Mouse (Mus musculus) MEL (cell line): ENCODE measurements around the gene Coil. TPM values are rescaled to one million over a fixed set of nuclear protein-coding genes. Genes with fewer than 3 reads are reported as not detected.

ENCODE experiments used
- DNase-seq: peaks from one replicate; pipeline ENCODE4 v3.0.0; 2011; ENCODE audit warnings: low read depth, low spot score
- H3K27ac ChIP-seq: 2 replicates; pipeline ENCODE4 v1.5.1; 2012; ENCODE audit warnings: low read depth, mild to moderate bottlenecking, control low read depth, low read length, moderate library complexity; ENCODE audit not compliant: control insufficient read depth
- H3K27me3 ChIP-seq, 2 experiments: fragments of 150-350 bp in 1 of 2; sonication (generic) in 1 of 2; 2 replicates each; pipeline ENCODE4 v1.6.1; 2012; ENCODE audit warnings: low read length in 2 of 2, mild to moderate bottlenecking in 2 of 2, improper control_type of control experiment in 1 of 2, moderate library complexity in 1 of 2; ENCODE audit not compliant: insufficient read depth in 2 of 2, control insufficient read depth in 1 of 2
- H3K36me3 ChIP-seq, 2 experiments: 2 replicates each; pipeline ENCODE4 v1.6.1; 2012 to 2014; ENCODE audit warnings: low read length in 2 of 2, improper control_type of control experiment in 1 of 2, inconsistent platforms in 1 of 2, mild to moderate bottlenecking in 1 of 2; ENCODE audit not compliant: insufficient read depth in 2 of 2, control insufficient read depth in 1 of 2
- H3K4me1 ChIP-seq, 2 experiments: fragments of 150-350 bp in 1 of 2; sonication (generic) in 1 of 2; 2 replicates each; pipeline ENCODE4 v1.6.1; 2012; ENCODE audit warnings: low read length in 2 of 2, improper control_type of control experiment in 1 of 2, mild to moderate bottlenecking in 1 of 2; ENCODE audit not compliant: insufficient read depth in 2 of 2, control insufficient read depth in 1 of 2
- H3K4me3 ChIP-seq, 2 experiments: fragments of 150-350 bp in 1 of 2; sonication (generic) in 1 of 2; 2 replicates each; pipeline ENCODE4 v1.5.1; 2012; ENCODE audit warnings: low read depth in 2 of 2, low read length in 2 of 2, mild to moderate bottlenecking in 2 of 2, moderate library complexity in 2 of 2, control low read depth in 1 of 2, improper control_type of control experiment in 1 of 2; ENCODE audit not compliant: control insufficient read depth in 1 of 2, insufficient read depth in 1 of 2
- H3K79me2 ChIP-seq: 2 replicates; pipeline ENCODE4 v1.6.1; 2012; ENCODE audit warnings: mild to moderate bottlenecking, low read length, moderate library complexity; ENCODE audit not compliant: control insufficient read depth, poor library complexity, insufficient read depth
- H3K9ac ChIP-seq: 2 replicates; pipeline ENCODE4 v1.6.1; 2012; ENCODE audit warnings: low read depth, mild to moderate bottlenecking, control low read depth, low read length, moderate library complexity; ENCODE audit not compliant: control insufficient read depth, poor library complexity, severe bottlenecking
- H3K9me3 ChIP-seq: fragments of 150-350 bp; sonication (generic); replicated peaks from 2 replicates; pipeline ENCODE4 v1.6.1; 2012; ENCODE audit warnings: mild to moderate bottlenecking, low read length, improper control_type of control experiment, moderate library complexity; ENCODE audit not compliant: insufficient read depth
- BHLHE40 ChIP-seq: IDR thresholded peaks from 2 replicates; pipeline ENCODE4 v1.6.1; 2012; ENCODE audit warnings: low read depth, mild to moderate bottlenecking, inconsistent platforms, low read length, improper control_type of control experiment, borderline replicate concordance
- CHD1 ChIP-seq: IDR thresholded peaks from 2 replicates; pipeline ENCODE4 v1.6.1; 2012; ENCODE audit warnings: low read depth, mild to moderate bottlenecking, inconsistent platforms, low read length, improper control_type of control experiment
- CHD2 ChIP-seq: IDR thresholded peaks from 2 replicates; pipeline ENCODE4 v1.6.1; 2011; ENCODE audit warnings: low read length, improper control_type of control experiment
- ELF1 ChIP-seq: IDR thresholded peaks from 2 replicates; pipeline ENCODE4 v1.6.1; 2014; ENCODE audit warnings: low read depth, mild to moderate bottlenecking, inconsistent platforms, low read length, improper control_type of control experiment, moderate library complexity
- EP300 ChIP-seq, 2 experiments: IDR thresholded peaks; 2 replicates each; pipeline ENCODE4 v1.6.1; 2011; ENCODE audit warnings: improper control_type of control experiment in 2 of 2, low read length in 2 of 2, low read depth in 1 of 2, mild to moderate bottlenecking in 1 of 2
- ETS1 ChIP-seq: IDR thresholded peaks from 2 replicates; pipeline ENCODE4 v1.6.1; 2012; ENCODE audit warnings: low read depth, mild to moderate bottlenecking, inconsistent platforms, low read length, improper control_type of control experiment, moderate library complexity
- KAT2A ChIP-seq: conservative IDR thresholded peaks from 2 replicates; pipeline ENCODE4 v1.6.1; 2012; ENCODE audit warnings: low read depth, low read length, improper control_type of control experiment, inconsistent platforms
- MAFK ChIP-seq: IDR thresholded peaks from 2 replicates; pipeline ENCODE4 v1.6.1; 2011; ENCODE audit warnings: low read depth, mild to moderate bottlenecking, low read length, improper control_type of control experiment, borderline replicate concordance
- MAX ChIP-seq: IDR thresholded peaks from 2 replicates; pipeline ENCODE4 v1.6.1; 2011; ENCODE audit warnings: low read length, improper control_type of control experiment
- MEF2A ChIP-seq: IDR thresholded peaks from 2 replicates; pipeline ENCODE4 v1.6.1; 2014; ENCODE audit warnings: low read depth, mild to moderate bottlenecking, inconsistent platforms, low read length, improper control_type of control experiment; ENCODE audit not compliant: poor library complexity, insufficient replicate concordance, severe bottlenecking; ENCODE audit errors: extremely low read depth
- MXI1 ChIP-seq: IDR thresholded peaks from 2 replicates; pipeline ENCODE4 v1.6.1; 2011; ENCODE audit warnings: mild to moderate bottlenecking, low read depth, low read length, improper control_type of control experiment
- MYB ChIP-seq: IDR thresholded peaks from 2 replicates; pipeline ENCODE4 v1.6.1; 2011; ENCODE audit warnings: mild to moderate bottlenecking, low read depth, low read length, improper control_type of control experiment
- MYC ChIP-seq: IDR thresholded peaks from 2 replicates; pipeline ENCODE4 v1.6.1; 2011; ENCODE audit warnings: low read depth, mild to moderate bottlenecking, low read length, improper control_type of control experiment, moderate library complexity
- NELFE ChIP-seq: IDR thresholded peaks from 2 replicates; pipeline ENCODE4 v1.6.1; 2011; ENCODE audit warnings: low read depth, low read length, improper control_type of control experiment
- NRF1 ChIP-seq: IDR thresholded peaks from 2 replicates; pipeline ENCODE4 v1.6.1; 2014; ENCODE audit warnings: low read depth, mild to moderate bottlenecking, inconsistent platforms, low read length, improper control_type of control experiment, moderate library complexity; ENCODE audit not compliant: poor library complexity, insufficient read depth, severe bottlenecking
- POLR2A ChIP-seq, 2 experiments: IDR thresholded peaks; 2 replicates each; pipeline ENCODE4 v1.6.1; 2011 to 2012; ENCODE audit warnings: low read length in 2 of 2, mild to moderate bottlenecking in 2 of 2, control low read depth in 1 of 2, improper control_type of control experiment in 1 of 2, low read depth in 1 of 2, moderate library complexity in 1 of 2; ENCODE audit not compliant: control insufficient read depth in 1 of 2, insufficient read depth in 1 of 2, poor library complexity in 1 of 2
- POLR2AphosphoS2 ChIP-seq: IDR thresholded peaks from 2 replicates; pipeline ENCODE4 v1.6.1; 2011; ENCODE audit warnings: low read length, improper control_type of control experiment
- RAD21 ChIP-seq: IDR thresholded peaks from 2 replicates; pipeline ENCODE4 v1.6.1; 2011; ENCODE audit warnings: mild to moderate bottlenecking, low read depth, low read length, improper control_type of control experiment
- RCOR1 ChIP-seq: IDR thresholded peaks from 2 replicates; pipeline ENCODE4 v1.6.1; 2012; ENCODE audit warnings: low read depth, mild to moderate bottlenecking, inconsistent platforms, low read length, improper control_type of control experiment
- SIN3A ChIP-seq: IDR thresholded peaks from 2 replicates; pipeline ENCODE4 v1.6.1; 2012; ENCODE audit warnings: low read length, improper control_type of control experiment, inconsistent platforms
- TAL1 ChIP-seq: IDR thresholded peaks from 2 replicates; pipeline ENCODE4 v1.6.1; 2012; ENCODE audit warnings: mild to moderate bottlenecking, inconsistent platforms, low read length, moderate library complexity, mixed read lengths
- TBP ChIP-seq: IDR thresholded peaks from 2 replicates; pipeline ENCODE4 v1.8.0; 2011; ENCODE audit warnings: low read depth, low read length, improper control_type of control experiment
- TCF12 ChIP-seq: IDR thresholded peaks from 2 replicates; pipeline ENCODE4 v1.6.1; 2014; ENCODE audit warnings: low read depth, mild to moderate bottlenecking, inconsistent platforms, low read length, improper control_type of control experiment, moderate library complexity
- USF2 ChIP-seq, 2 experiments: IDR thresholded peaks; 2 replicates each; pipeline ENCODE4 v1.6.1; 2011 to 2012; ENCODE audit warnings: improper control_type of control experiment in 2 of 2, low read length in 2 of 2, borderline replicate concordance in 1 of 2, inconsistent platforms in 1 of 2, low read depth in 1 of 2, mild to moderate bottlenecking in 1 of 2; ENCODE audit not compliant: insufficient read depth in 1 of 2
- ZC3H11A ChIP-seq: IDR thresholded peaks from 2 replicates; pipeline ENCODE4 v1.6.1; 2012; ENCODE audit warnings: low read depth, mild to moderate bottlenecking, inconsistent platforms, low read length, improper control_type of control experiment
- ZKSCAN1 ChIP-seq: IDR thresholded peaks from 2 replicates; pipeline ENCODE4 v1.6.1; 2012; ENCODE audit warnings: low read depth, mild to moderate bottlenecking, inconsistent platforms, low read length, improper control_type of control experiment, moderate library complexity
- ZNF384 ChIP-seq: IDR thresholded peaks from 2 replicates; pipeline ENCODE4 v1.6.1; 2012; ENCODE audit warnings: low read depth, mild to moderate bottlenecking, inconsistent platforms, low read length, improper control_type of control experiment
- polyA plus RNA-seq, 2 experiments: library from polyadenylated mRNA; stranded (reverse) in 1 of 2; unstranded in 1 of 2; fragments of >175 nt in 1 of 2; fragments of >200 nt in 1 of 2; gene quantifications; 2 replicates each; pipeline versions ENCODE4 v1.2.1 to v1.2.4; 2012; ENCODE audit warnings: low replicate concordance in 2 of 2, low read depth in 1 of 2; ENCODE audit not compliant: insufficient read length in 2 of 2, insufficient read depth in 1 of 2, missing spikeins in 1 of 2
- total RNA-seq: library from RNA; depleted of rRNA; stranded (reverse); fragments of 300-350 nt; gene quantifications from 2 replicates; pipeline ENCODE4 v1.2.3, GENCODE M21; 2012

The Coil gene
- total and polyA plus RNA-seq, 3 experiments, result 24.4 to 32.6 TPM; not detected in 1

DNA sequence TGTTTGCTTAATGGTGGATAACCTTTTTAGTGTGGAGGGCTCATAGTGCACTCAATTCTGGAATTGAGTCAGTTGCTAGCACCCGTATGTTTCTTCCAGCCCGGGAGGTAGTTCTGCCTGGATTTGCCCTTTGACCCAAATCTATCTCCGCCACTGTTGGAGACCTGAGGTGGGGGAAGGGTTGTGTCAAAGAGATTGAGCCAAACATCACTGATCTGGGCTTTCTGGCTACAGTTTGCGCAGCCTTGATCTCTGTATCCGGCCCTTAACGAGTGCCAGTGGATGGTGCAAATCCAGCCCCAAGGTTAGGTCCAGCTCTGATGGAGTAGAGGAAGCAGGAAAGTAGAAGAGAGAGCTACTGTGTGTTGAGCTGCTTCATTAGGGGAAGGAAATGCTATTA lies 33.0 kb downstream of the Coil start:
- Histone ChIP-seq H3K4me1 (peaks cover 11 to 28% of the 10 kb centered on the region in 2 experiments), H3K4me3 (no peak overlapping the region), H3K9me3 (no peaks in the 10 kb centered on the region), H3K79me2 (peaks cover 50% of the 10 kb centered on the region), H3K27ac (no peak overlapping the region), H3K27me3 (no peaks in the 10 kb centered on the region), H3K9ac (no peak overlapping the region), H3K36me3 (peaks cover 15 to 17% of the 10 kb centered on the region in 2 experiments)
- no peak for TF ChIP-seq TBP
- no peak for TF ChIP-seq ETS1
- TF ChIP-seq MAFK, result no peak
- no peak for TF ChIP-seq NELFE
- no peak for TF ChIP-seq RAD21
- no peak for TF ChIP-seq ZKSCAN1
- TF ChIP-seq BHLHE40, result no peak
- no peak for TF ChIP-seq CHD1
- no peak for TF ChIP-seq NRF1
- TF ChIP-seq MYB, result no peak
- TF ChIP-seq TCF12, result no peak
- no peak for TF ChIP-seq KAT2A
- TF ChIP-seq RCOR1, result no peak
- no peak for TF ChIP-seq MXI1
- TF ChIP-seq TAL1, result no peak
- TF ChIP-seq POLR2AphosphoS2, result no peak
- TF ChIP-seq MEF2A, result no peak
- TF ChIP-seq USF2 (IDR thresholded peaks at IDR 0.05; ENCODE audit: borderline replicate concordance in 1 of 2, insufficient read depth in 1 of 2, low read depth in 1 of 2, low read length in 2 of 2), result no peak
- no peak for TF ChIP-seq POLR2A (IDR thresholded peaks at IDR 0.05; ENCODE audit: control insufficient read depth in 1 of 2, insufficient read depth in 1 of 2, low read depth in 1 of 2, low read length in 2 of 2, poor library complexity in 1 of 2)
- DNase-seq, result no peak

DNA sequence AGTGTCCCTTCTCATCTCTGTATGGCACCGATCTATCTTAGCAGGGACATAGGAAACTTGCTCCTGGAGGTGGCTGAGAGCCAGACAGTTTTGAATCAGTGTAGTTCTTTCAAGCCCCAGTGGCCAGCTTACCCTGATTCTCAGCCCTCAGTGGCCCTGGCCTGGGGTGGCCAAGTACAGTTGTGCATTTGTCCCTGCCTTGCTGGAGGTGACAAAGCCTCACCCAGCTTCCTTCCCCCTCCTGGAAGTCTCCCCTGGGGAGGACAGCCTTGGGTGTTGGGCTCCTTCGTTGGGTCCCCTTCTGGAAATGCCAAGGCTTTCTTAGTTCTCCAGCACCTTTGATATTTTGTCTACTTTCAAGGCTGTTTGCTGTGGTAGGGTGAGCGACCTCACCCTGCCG lies 33.7 kb downstream of the Coil start:
- Histone ChIP-seq H3K9ac (no peak overlapping the region), H3K27ac (no peak overlapping the region), H3K79me2 (peaks cover 50% of the 10 kb centered on the region), H3K36me3 (peaks cover 14 to 17% of the 10 kb centered on the region in 2 experiments), H3K4me1 (peaks cover 7 to 24% of the 10 kb centered on the region in 2 experiments; a peak in 3 of 4 replicates), H3K9me3 (no peaks in the 10 kb centered on the region), H3K4me3 (no peak overlapping the region), H3K27me3 (no peaks in the 10 kb centered on the region)
- no peak for DNase-seq
- TF ChIP-seq CHD2, result no peak
- no peak for TF ChIP-seq ZNF384
- TF ChIP-seq MYC, result no peak
- TF ChIP-seq ZKSCAN1, result no peak
- TF ChIP-seq BHLHE40, result no peak
- TF ChIP-seq NELFE, result no peak
- no peak for TF ChIP-seq TAL1
- no peak for TF ChIP-seq ETS1
- no peak for TF ChIP-seq MAX
- no peak for TF ChIP-seq POLR2AphosphoS2
- TF ChIP-seq EP300 (IDR thresholded peaks at IDR 0.05; ENCODE audit: low read depth in 1 of 2, low read length in 2 of 2), result no peak
- no peak for TF ChIP-seq ZC3H11A
- no peak for TF ChIP-seq MAFK
- TF ChIP-seq ELF1, result no peak
- TF ChIP-seq SIN3A, result no peak
- no peak for TF ChIP-seq NRF1
